ENCODE assay signal across 9 mouse cellular contexts in the genomic region with DNA sequence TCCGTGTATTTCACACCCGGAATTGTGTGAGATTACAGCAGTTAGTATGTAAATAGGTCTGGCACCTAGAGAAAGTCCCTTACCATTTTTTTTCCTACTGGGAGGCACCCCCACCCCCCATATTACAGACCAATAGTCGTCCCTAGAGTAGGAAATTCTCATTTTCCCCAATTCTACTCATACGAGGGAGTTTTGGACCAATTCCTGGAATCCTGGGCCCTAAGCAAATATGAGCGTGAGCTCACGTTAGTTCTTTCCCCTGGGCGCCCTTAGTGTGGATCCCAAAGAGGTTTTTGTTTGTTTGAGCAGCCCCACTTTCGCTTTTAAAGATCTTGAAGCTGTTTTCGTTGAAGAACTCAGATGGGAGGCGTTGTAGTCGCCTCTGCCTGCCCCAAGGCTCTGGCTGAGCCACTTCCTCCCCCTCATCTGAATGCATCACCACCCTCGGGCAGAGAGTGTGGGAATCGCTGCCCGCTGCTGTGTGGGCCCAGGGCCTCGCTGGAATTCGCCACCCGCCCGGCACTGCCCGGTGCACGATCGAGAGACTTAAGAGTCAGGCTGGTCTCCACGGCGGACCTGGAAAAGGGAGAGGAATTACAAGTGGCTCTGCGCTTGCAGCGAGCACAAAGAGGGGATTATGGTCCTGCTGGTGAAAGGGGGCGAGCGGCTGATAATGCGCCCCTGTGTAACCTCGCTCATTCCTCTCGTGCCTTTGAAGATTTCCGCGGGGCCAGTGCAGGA.
DNase-seq lines count a peak whose midpoint lies in the region; ATAC-seq and TF ChIP-seq lines count a peak whose summit lies in the region.
"Had no signal": no experiment of that assay in that cellular context is flagged by ENCODE, and none has a peak within 500 bp of the region (broad histone marks: within the 10 kb centered on the region; RNA-seq: fewer than 3 reads in every experiment).

No protein-coding gene starts in this region.

- DNase-seq in layer of hippocampus, adult 11-12 months (ENCODE audit: low spot score): peak; percentile 61
- no peak for DNase-seq in layer of hippocampus, adult 9-10 months (ENCODE audit: low spot score)
- peak; percentile 82 for DNase-seq in embryo, embryonic 11 days
- DNase-seq in heart, adult 18-20 months: peak; percentile 54 to 64
- DNase-seq in kidney, adult 2 months: peak; percentile 46
- peak; percentile 86 for DNase-seq in midbrain, embryonic 14.5 days
- DNase-seq in spleen, postnatal 36 days (ENCODE audit: low spot score in 2 of 2): peak; percentile 51 to 61

- H3K4me3 ChIP-seq in kidney, adult 2 months (ENCODE audit: insufficient read depth, low read depth, low read length): peak overlapping the region; percentile 45
- H3K4me3 ChIP-seq in limb, embryonic 13.5 days: peak overlapping the region; percentile 47
- peak overlapping the region; percentile 35 for H3K4me3 ChIP-seq in midbrain, embryonic 14.5 days (replicated peaks; ENCODE audit: low read depth, low read length)

- WGBS in kidney, adult 2 months: 10% methylated on average over 32 of the region's 32 CpGs
- WGBS in limb, embryonic 13.5 days: 4% methylated on average over 32 of the region's 32 CpGs
- WGBS in midbrain, embryonic 14.5 days: 2% methylated on average over 32 of the region's 32 CpGs

- ATAC-seq in limb, embryonic 13.5 days (ENCODE audit: low FRiP score, low read depth): peak; percentile 58
- peak; percentile 88 for ATAC-seq in midbrain, embryonic 14.5 days (ENCODE audit: low FRiP score, low TSS enrichment)

- no peaks in the 10 kb centered on the region for H3K36me3 ChIP-seq in kidney, adult 2 months (ENCODE audit: control insufficient read depth, insufficient read depth, low read length)
- H3K36me3 ChIP-seq in limb, embryonic 13.5 days: no peaks in the 10 kb centered on the region
- H3K36me3 ChIP-seq in midbrain, embryonic 14.5 days (ENCODE audit: control insufficient read depth, insufficient read depth, low read length): no peaks in the 10 kb centered on the region
- H3K36me3 ChIP-seq: G1E had no signal

- H3K4me2 ChIP-seq in limb, embryonic 13.5 days (replicated peaks): peak overlapping the region; percentile 80
- peak overlapping the region; percentile 63 for H3K4me2 ChIP-seq in midbrain, embryonic 14.5 days (ENCODE audit: low read length)

- no peaks in the 10 kb centered on the region for H3K9me3 ChIP-seq in limb, embryonic 13.5 days
- H3K9me3 ChIP-seq in midbrain, embryonic 14.5 days (ENCODE audit: control insufficient read depth, low read length): no peaks in the 10 kb centered on the region

- H3K27me3 ChIP-seq in kidney, adult 2 months (replicated peaks; ENCODE audit: control insufficient read depth, insufficient read depth, low read length): no peaks in the 10 kb centered on the region
- no peaks in the 10 kb centered on the region for H3K27me3 ChIP-seq in limb, embryonic 13.5 days
- no peaks in the 10 kb centered on the region for H3K27me3 ChIP-seq in midbrain, embryonic 14.5 days (ENCODE audit: control insufficient read depth, insufficient read depth, low read length)

- H3K27ac ChIP-seq in kidney, adult 2 months (ENCODE audit: insufficient read depth, low read depth, low read length): no peak overlapping the region
- peak overlapping the region; percentile 65; the same call in 1 of the 2 replicates for H3K27ac ChIP-seq in limb, embryonic 13.5 days
- peak overlapping the region; percentile 79 for H3K27ac ChIP-seq in midbrain, embryonic 14.5 days (replicated peaks; ENCODE audit: low read depth, low read length)

- peak overlapping the region; percentile 62 for H3K9ac ChIP-seq in limb, embryonic 13.5 days
- peak overlapping the region; percentile 52 for H3K9ac ChIP-seq in midbrain, embryonic 14.5 days (replicated peaks; ENCODE audit: low read length)

- TF ChIP-seq POLR2A in kidney, adult 2 months (IDR thresholded peaks at IDR 0.05; ENCODE audit: low read depth, low read length): no peak

- TF ChIP-seq CTCF in kidney, adult 2 months (conservative IDR thresholded peaks at IDR 0.05; ENCODE audit: insufficient read depth, insufficient read length, low read depth, low read length): no peak

- no peaks in the 10 kb centered on the region for H3K4me1 ChIP-seq in kidney, adult 2 months (ENCODE audit: control insufficient read depth, insufficient read depth, low read length)
- peaks cover 35% of the 10 kb centered on the region for H3K4me1 ChIP-seq in limb, embryonic 13.5 days
- no peaks in the 10 kb centered on the region for H3K4me1 ChIP-seq in midbrain, embryonic 14.5 days (ENCODE audit: control insufficient read depth, insufficient read depth, low read length)
